Mouse (Mus musculus) midbrain, embryonic 14.5 days (tissue): ENCODE measurements around the gene Naa16. TPM values are rescaled to one million over a fixed set of nuclear protein-coding genes. Genes with fewer than 3 reads are reported as not detected.
A peak's percentile ranks its signal among the peaks of the same experiment; 100 is the strongest.

Source experiments
- ATAC-seq: fragments of 200-750 bp; cut with Nextera tagmentation; 2 replicates; pipeline ENCODE4 v1.8.0; 2017; ENCODE audit warnings: moderate number of reproducible peaks, moderate library complexity; ENCODE audit not compliant: low FRiP score, low TSS enrichment
- DNase-seq: peaks from one replicate; pipeline ENCODE4 v3.0.0-alpha.2; 2015
- H3K27ac ChIP-seq: fragments of 300-500 bp; sonication (generic); replicated peaks from 2 replicates; pipeline ENCODE4 v1.5.1; 2014; ENCODE audit warnings: mild to moderate bottlenecking, low read depth, low read length, moderate library complexity
- H3K27me3 ChIP-seq: fragments of 300-500 bp; sonication (generic); 2 replicates; pipeline ENCODE4 v1.6.1; 2014; ENCODE audit warnings: low read length, control low read depth, mixed read lengths; ENCODE audit not compliant: control insufficient read depth, insufficient read depth
- H3K36me3 ChIP-seq: fragments of 300-500 bp; sonication (generic); 2 replicates; pipeline ENCODE4 v1.6.1; 2014; ENCODE audit warnings: low read length, control low read depth; ENCODE audit not compliant: control insufficient read depth, insufficient read depth
- H3K4me1 ChIP-seq: fragments of 300-500 bp; sonication (generic); 2 replicates; pipeline ENCODE4 v1.6.1; 2014; ENCODE audit warnings: mild to moderate bottlenecking, antibody characterized with exemption, low read length, control low read depth; ENCODE audit not compliant: control insufficient read depth, insufficient read depth
- H3K4me2 ChIP-seq: fragments of 300-500 bp; sonication (generic); 2 replicates; pipeline ENCODE4 v1.6.1; 2014; ENCODE audit warnings: mild to moderate bottlenecking, low read length, moderate library complexity
- H3K4me3 ChIP-seq: fragments of 300-500 bp; sonication (generic); replicated peaks from 2 replicates; pipeline ENCODE4 v1.5.1; 2014; ENCODE audit warnings: low read depth, low read length
- H3K9ac ChIP-seq: fragments of 300-500 bp; sonication (generic); replicated peaks from 2 replicates; pipeline ENCODE4 v1.6.1; 2014; ENCODE audit warnings: mild to moderate bottlenecking, low read length, moderate library complexity
- H3K9me3 ChIP-seq: fragments of 300-500 bp; sonication (generic); 2 replicates; pipeline ENCODE4 v1.6.1; 2016; ENCODE audit warnings: low read length, control low read depth, mixed read lengths; ENCODE audit not compliant: control insufficient read depth
- WGBS: fragments of 180-500 bp; shearing (Covaris S2); extraction: QIAGEN DNeasy Blood & Tissue Kit; methylation state at CpG from one replicate; pipeline ENCODE4 v1.1.7; 2014; 5-methylcytosine and 5-hydroxymethylcytosine counted together
- polyA plus RNA-seq: library from polyadenylated mRNA; unstranded; fragments of >200 nt; fragmentation: Nextera tagmentation; extraction: Ambion mirVana; gene quantifications from 2 replicates; pipeline ENCODE4 v1.2.1, GENCODE M21; 2014

The Naa16 gene
- polyA plus RNA-seq, 1 experiment from 2014 or later: 25.2 TPM

- 94% methylated on average over 2 of the region's 2 CpGs for WGBS
- no peaks in the 10 kb centered on the region for H3K4me1 ChIP-seq
These were observed 32.5 kb downstream of the Naa16 start for GRCm38 (mm10) chr14:79358055-79358454.

GRCm38 (mm10) chr14:79346384-79346783 lies 44.2 kb downstream of the Naa16 start:
- H3K4me3 ChIP-seq: no peak overlapping the region
- peaks cover 42% of the 10 kb centered on the region for H3K36me3 ChIP-seq
- no peaks in the 10 kb centered on the region for H3K4me1 ChIP-seq
- H3K9ac ChIP-seq: no peak overlapping the region
- no peak overlapping the region for H3K4me2 ChIP-seq
- 88% methylated on average over 3 of the region's 3 CpGs for WGBS
- ATAC-seq: no peak
- H3K27me3 ChIP-seq: no peaks in the 10 kb centered on the region
- no peak for DNase-seq
- H3K27ac ChIP-seq: no peak overlapping the region
- H3K9me3 ChIP-seq: no peaks in the 10 kb centered on the region

More at GRCm38 (mm10) chr14:79358055-79358454, 32.5 kb downstream of the Naa16 start:
- DNase-seq: no peak
- no peaks in the 10 kb centered on the region for H3K9me3 ChIP-seq
- H3K9ac ChIP-seq: no peak overlapping the region
- no peak overlapping the region for H3K27ac ChIP-seq
- no peaks in the 10 kb centered on the region for H3K27me3 ChIP-seq
- no peak for ATAC-seq
- H3K36me3 ChIP-seq: peaks cover 33% of the 10 kb centered on the region
- H3K4me3 ChIP-seq: no peak overlapping the region
- H3K4me2 ChIP-seq: no peak overlapping the region

GRCm38 (mm10) chr14:79335613-79336012 lies 55.0 kb downstream of the Naa16 start:
- no peaks in the 10 kb centered on the region for H3K4me1 ChIP-seq
- H3K9ac ChIP-seq: no peak overlapping the region
- ATAC-seq: no peak
- H3K4me3 ChIP-seq: no peak overlapping the region
- no peaks in the 10 kb centered on the region for H3K27me3 ChIP-seq
- peaks cover 41% of the 10 kb centered on the region for H3K36me3 ChIP-seq
- no peak overlapping the region for H3K27ac ChIP-seq
- no peak for DNase-seq
- H3K9me3 ChIP-seq: no peaks in the 10 kb centered on the region
- 94% methylated on average over 3 of the region's 3 CpGs for WGBS
- H3K4me2 ChIP-seq: no peak overlapping the region

- H3K36me3 ChIP-seq: peaks cover 22% of the 10 kb centered on the region
- no peak overlapping the region for H3K4me2 ChIP-seq
- H3K27me3 ChIP-seq: no peaks in the 10 kb centered on the region
- no peaks in the 10 kb centered on the region for H3K9me3 ChIP-seq
- DNase-seq (no peak), ATAC-seq (no peak; the same call in 1 of the 2 replicates)
- H3K27ac ChIP-seq: no peak overlapping the region
- no peaks in the 10 kb centered on the region for H3K4me1 ChIP-seq
- no peak overlapping the region for H3K4me3 ChIP-seq
- whole genome bisulfite sequencing: 74% methylated on average over 7 of the region's 7 CpGs
- H3K9ac ChIP-seq: no peak overlapping the region
These were observed 58.6 kb downstream of the Naa16 start for GRCm38 (mm10) chr14:79331936-79332335.

GRCm38 (mm10) chr14:79330944-79331561 lies 59.5 kb downstream of the Naa16 start:
- Histone ChIP-seq H3K27ac (no peak overlapping the region), H3K4me3 (no peak overlapping the region; the same call in 1 of the 2 replicates), H3K36me3 (peaks cover 13% of the 10 kb centered on the region), H3K4me2 (peak overlapping the region; percentile 41), H3K9me3 (no peaks in the 10 kb centered on the region), H3K9ac (no peak overlapping the region), H3K4me1 (no peaks in the 10 kb centered on the region), H3K27me3 (no peaks in the 10 kb centered on the region)
- ATAC-seq: peak; percentile 27; the same call in 1 of the 2 replicates
- WGBS: 52% methylated on average over 16 of the region's 16 CpGs
- DNase-seq: peak; percentile 30

- Histone ChIP-seq H3K4me2 (no peak overlapping the region), H3K4me3 (no peak overlapping the region), H3K36me3 (no peaks in the 10 kb centered on the region), H3K27ac (no peak overlapping the region), H3K4me1 (0 out of 2 replicates have a peak, but pooled peaks cover 2% of the 10 kb centered on the region), H3K27me3 (no peaks in the 10 kb centered on the region), H3K9me3 (no peaks in the 10 kb centered on the region), H3K9ac (no peak overlapping the region)
- whole genome bisulfite sequencing: 28% methylated on average over 5 of the region's 5 CpGs
- peak; percentile 76 for DNase-seq
- no peak for ATAC-seq
These were observed 63.5 kb downstream of the Naa16 start for GRCm38 (mm10) chr14:79327033-79327432.

- no peak overlapping the region for H3K4me3 ChIP-seq
- no peak overlapping the region for H3K27ac ChIP-seq
- 82% methylated on average over 10 of the region's 10 CpGs for WGBS
- no peaks in the 10 kb centered on the region for H3K36me3 ChIP-seq
- H3K4me2 ChIP-seq: no peak overlapping the region
- H3K27me3 ChIP-seq: no peaks in the 10 kb centered on the region
- H3K9me3 ChIP-seq: no peaks in the 10 kb centered on the region
- DNase-seq (peak; percentile 45), ATAC-seq (no peak)
- H3K4me1 ChIP-seq: 0 out of 2 replicates have a peak, but pooled peaks cover 2% of the 10 kb centered on the region
- H3K9ac ChIP-seq: no peak overlapping the region
These were observed 66.3 kb downstream of the Naa16 start for GRCm38 (mm10) chr14:79324112-79324840.

GRCm38 (mm10) chr14:79321881-79322280 lies 68.7 kb downstream of the Naa16 start:
- 90% methylated on average over 5 of the region's 5 CpGs for WGBS

More at GRCm38 (mm10) chr14:79321881-79322280, 68.7 kb downstream of the Naa16 start:
- Histone ChIP-seq H3K9ac (no peak overlapping the region), H3K36me3 (no peaks in the 10 kb centered on the region), H3K4me2 (no peak overlapping the region), H3K27me3 (no peaks in the 10 kb centered on the region), H3K4me3 (no peak overlapping the region), H3K9me3 (no peaks in the 10 kb centered on the region), H3K4me1 (0 out of 2 replicates have a peak, but pooled peaks cover 2% of the 10 kb centered on the region), H3K27ac (no peak overlapping the region)
- no peak for DNase-seq
- no peak for ATAC-seq
